Mouse (Mus musculus) myocyte (in vitro differentiated cells): ENCODE results near the gene Ccdc154. TPM values are rescaled to one million over a fixed set of nuclear protein-coding genes. Genes with fewer than 3 reads are reported as not detected.
A peak's percentile ranks its signal among the peaks of the same experiment; 100 is the strongest.

Experiments
- H3K27me3 ChIP-seq: one replicate; pipeline ENCODE4 v1.6.1; 2011; ENCODE audit not compliant: control insufficient read depth, insufficient read depth, insufficient read length
- H3K36me3 ChIP-seq: one replicate; pipeline ENCODE4 v1.6.1; 2011; ENCODE audit not compliant: control insufficient read depth, insufficient read depth
- H3K4me2 ChIP-seq: one replicate; pipeline ENCODE4 v1.6.1; 2011; ENCODE audit warnings: low read depth, control low read depth
- H3K4me3 ChIP-seq: one replicate; pipeline ENCODE4 v1.5.1; 2011; ENCODE audit warnings: mild to moderate bottlenecking, control low read depth, moderate library complexity
- H3K79me2 ChIP-seq: one replicate; pipeline ENCODE4 v1.6.1; 2011; ENCODE audit not compliant: control insufficient read depth, insufficient read depth
- H3ac ChIP-seq: one replicate; pipeline ENCODE4 v1.6.1; 2011; ENCODE audit not compliant: control insufficient read depth, insufficient read length
- CEBPB ChIP-seq: IDR thresholded peaks from 2 replicates; pipeline ENCODE4 v1.6.1; 2011; ENCODE audit warnings: mild to moderate bottlenecking, moderate library complexity; ENCODE audit not compliant: poor library complexity, insufficient read depth, severe bottlenecking
- E2F4 ChIP-seq: IDR thresholded peaks from one replicate; pipeline ENCODE4 v1.6.1; 2011; ENCODE audit warnings: mild to moderate bottlenecking, control low read depth, moderate library complexity; ENCODE audit not compliant: insufficient read depth
- MAX ChIP-seq: IDR thresholded peaks from one replicate; pipeline ENCODE4 v1.6.1; 2011; ENCODE audit warnings: low read depth, mild to moderate bottlenecking, control low read depth
- MYOD1 ChIP-seq, 3 experiments: IDR thresholded peaks; one replicate each; pipeline ENCODE4 v1.6.1; 2011; ENCODE audit warnings: control low read depth in 2 of 3, low read depth in 2 of 3, mild to moderate bottlenecking in 2 of 3, moderate library complexity in 1 of 3; ENCODE audit not compliant: insufficient read length in 2 of 3, control insufficient read depth in 1 of 3
- MYOG ChIP-seq, 3 experiments: IDR thresholded peaks; one replicate each; pipeline ENCODE4 v1.6.1; 2011; ENCODE audit warnings: control low read depth in 2 of 3, low read depth in 2 of 3, mild to moderate bottlenecking in 2 of 3; ENCODE audit not compliant: insufficient read length in 2 of 3, control insufficient read depth in 1 of 3, insufficient read depth in 1 of 3
- POLR2A ChIP-seq: IDR thresholded peaks from one replicate; pipeline ENCODE4 v1.6.1; 2011; ENCODE audit warnings: low read depth, mild to moderate bottlenecking, control low read depth, moderate library complexity; ENCODE audit not compliant: insufficient read length
- POLR2AphosphoS2 ChIP-seq: IDR thresholded peaks from one replicate; pipeline ENCODE4 v1.6.1; 2011; ENCODE audit warnings: low read depth, control low read depth; ENCODE audit not compliant: insufficient read length
- REST ChIP-seq: IDR thresholded peaks from one replicate; pipeline ENCODE4 v1.6.1; 2011; ENCODE audit warnings: mild to moderate bottlenecking, control low read depth, moderate library complexity; ENCODE audit not compliant: insufficient read depth, insufficient read length
- SRF ChIP-seq: IDR thresholded peaks from one replicate; pipeline ENCODE4 v1.6.1; 2011; ENCODE audit warnings: low read depth; ENCODE audit not compliant: control insufficient read depth, insufficient read length
- TCF12 ChIP-seq: IDR thresholded peaks from one replicate; pipeline ENCODE4 v1.6.1; 2011; ENCODE audit warnings: mild to moderate bottlenecking, control low read depth; ENCODE audit not compliant: poor library complexity, insufficient read depth, severe bottlenecking
- TCF3 ChIP-seq: IDR thresholded peaks from one replicate; pipeline ENCODE4 v1.6.1; 2011; ENCODE audit warnings: low read depth, control low read depth; ENCODE audit not compliant: insufficient read length
- USF1 ChIP-seq: IDR thresholded peaks from one replicate; pipeline ENCODE4 v1.6.1; 2011; ENCODE audit warnings: low read depth, mild to moderate bottlenecking, control low read depth, moderate library complexity
- polyA plus RNA-seq: library from polyadenylated mRNA; unstranded; fragments of >200 nt; fragmentation: generic; extraction: Trizol; gene quantifications from one replicate; pipeline ENCODE4 v1.2.1, GENCODE M21; 2012; ENCODE audit warnings: missing spikeins

Ccdc154 gene
- polyA plus RNA-seq, 1 experiment: not detected

GRCm38 (mm10) chr17:25164770-25165169 is 2.5 kb downstream of the Ccdc154 start:
- no peak overlapping the region for H3K4me3 ChIP-seq
- H3K4me2 ChIP-seq: no peak overlapping the region
- H3K27me3 ChIP-seq: no peaks in the 10 kb centered on the region
- TF ChIP-seq MYOD1 (IDR thresholded peaks at IDR 0.05; ENCODE audit: control insufficient read depth in 1 of 3, insufficient read length in 2 of 3, low read depth in 2 of 3): peak in 2 of 3 experiments; percentile 51 to 64
- TF ChIP-seq MAX: no peak
- no peaks in the 10 kb centered on the region for H3K36me3 ChIP-seq
- no peak overlapping the region for H3ac ChIP-seq
- no peaks in the 10 kb centered on the region for H3K79me2 ChIP-seq

GRCm38 (mm10) chr17:25165970-25166671 is 3.9 kb downstream of the Ccdc154 start:
- Histone ChIP-seq H3K79me2 (no peaks in the 10 kb centered on the region), H3K4me2 (no peak overlapping the region), H3K4me3 (no peak overlapping the region), H3K36me3 (no peaks in the 10 kb centered on the region), H3ac (no peak overlapping the region), H3K27me3 (no peaks in the 10 kb centered on the region)
- TF ChIP-seq CEBPB (no peak), MYOD1 (IDR thresholded peaks at IDR 0.05; ENCODE audit: control insufficient read depth in 1 of 3, insufficient read length in 2 of 3, low read depth in 2 of 3) (peak in 1 of 3 experiments; percentile 5), TCF3 (no peak)

- Histone ChIP-seq H3K79me2 (no peaks in the 10 kb centered on the region), H3ac (no peak overlapping the region), H3K4me2 (no peak overlapping the region), H3K36me3 (no peaks in the 10 kb centered on the region), H3K4me3 (no peak overlapping the region), H3K27me3 (peaks cover 27% of the 10 kb centered on the region)
- TF ChIP-seq POLR2A (no peak), TCF3 (no peak), MYOD1 (IDR thresholded peaks at IDR 0.05; ENCODE audit: control insufficient read depth in 1 of 3, insufficient read length in 2 of 3, low read depth in 2 of 3) (no peak), POLR2AphosphoS2 (no peak), CEBPB (no peak), E2F4 (no peak)
Observed at GRCm38 (mm10) chr17:25169706-25170105, 7.4 kb downstream of the Ccdc154 start.

- Histone ChIP-seq H3K79me2 (no peaks in the 10 kb centered on the region), H3K4me3 (no peak overlapping the region), H3ac (no peak overlapping the region), H3K36me3 (no peaks in the 10 kb centered on the region), H3K27me3 (peaks cover 49% of the 10 kb centered on the region), H3K4me2 (no peak overlapping the region)
- TF ChIP-seq E2F4: no peak
- no peak for TF ChIP-seq TCF12
- TF ChIP-seq USF1: no peak
- no peak for TF ChIP-seq POLR2A
- TF ChIP-seq MYOD1 (IDR thresholded peaks at IDR 0.05; ENCODE audit: control insufficient read depth in 1 of 3, insufficient read length in 2 of 3, low read depth in 2 of 3): no peak
- no peak for TF ChIP-seq TCF3
- no peak for TF ChIP-seq SRF
- TF ChIP-seq REST: no peak
- no peak for TF ChIP-seq MYOG (IDR thresholded peaks at IDR 0.05; ENCODE audit: control insufficient read depth in 1 of 3, insufficient read depth in 1 of 3, insufficient read length in 2 of 3, low read depth in 2 of 3)
- no peak for TF ChIP-seq CEBPB
- TF ChIP-seq MAX: no peak
- no peak for TF ChIP-seq POLR2AphosphoS2
Observed at GRCm38 (mm10) chr17:25172558-25172957, 10.3 kb downstream of the Ccdc154 start.

GRCm38 (mm10) chr17:25175411-25175810 is 13.2 kb downstream of the Ccdc154 start, which contains the start of gene Gm38655:
Gene Gm38655 (minus strand): TSS chr17:25175471.
- no peak within 1 kb of the TSS for H3K4me2 ChIP-seq
- H3K36me3 ChIP-seq: no peaks in the 10 kb centered on the region
- H3ac ChIP-seq: no peak within 1 kb of the TSS
- no peaks in the 10 kb centered on the region for H3K79me2 ChIP-seq
- no peak within 1 kb of the TSS for H3K4me3 ChIP-seq
- H3K27me3 ChIP-seq: peaks cover 51% of the 10 kb centered on the region
- TF ChIP-seq USF1 (no peak), MYOG (IDR thresholded peaks at IDR 0.05; ENCODE audit: control insufficient read depth in 1 of 3, insufficient read depth in 1 of 3, insufficient read length in 2 of 3, low read depth in 2 of 3) (no peak)

- peak overlapping the region; percentile 90 for H3K4me2 ChIP-seq
- H3K36me3 ChIP-seq: no peaks in the 10 kb centered on the region
- peaks cover 12% of the 10 kb centered on the region for H3K79me2 ChIP-seq
- peak overlapping the region; percentile 92 for H3K4me3 ChIP-seq
- H3K27me3 ChIP-seq: peaks cover 4% of the 10 kb centered on the region
- H3ac ChIP-seq: no peak overlapping the region
- no peak for TF ChIP-seq E2F4
- TF ChIP-seq POLR2AphosphoS2: no peak
- TF ChIP-seq POLR2A: peak; percentile 34
Observed at GRCm38 (mm10) chr17:25183232-25183631, 21.0 kb downstream of the Ccdc154 start.
